Mouse (Mus musculus) limb, embryonic 14.5 days (tissue): ENCODE measurements around the gene Ckap5. TPM values are rescaled to one million over a fixed set of nuclear protein-coding genes. Genes with fewer than 3 reads are reported as not detected.

ENCODE experiments used
- ATAC-seq: fragments of 200-750 bp; cut with Nextera tagmentation; 2 replicates; pipeline ENCODE4 v1.8.0; 2017; ENCODE audit warnings: low read depth, moderate number of reproducible peaks, moderate TSS enrichment; ENCODE audit not compliant: low FRiP score
- DNase-seq: peaks from one replicate; pipeline ENCODE4 v3.0.0-alpha.2; 2015; ENCODE audit warnings: low spot score
- H3K27ac ChIP-seq: fragments of 300-500 bp; sonication (generic); replicated peaks from 2 replicates; pipeline ENCODE4 v1.5.1; 2014; ENCODE audit warnings: low read depth, mild to moderate bottlenecking, low read length, moderate library complexity, mixed read lengths
- H3K27me3 ChIP-seq: fragments of 300-500 bp; sonication (generic); 2 replicates; pipeline ENCODE4 v1.6.1; 2014; ENCODE audit warnings: low read length, mixed read lengths; ENCODE audit not compliant: control insufficient read depth, insufficient read depth
- H3K36me3 ChIP-seq: fragments of 300-500 bp; sonication (generic); 2 replicates; pipeline ENCODE4 v1.6.1; 2014; ENCODE audit warnings: mild to moderate bottlenecking, low read length, moderate library complexity, mixed read lengths; ENCODE audit not compliant: control insufficient read depth, insufficient read depth
- H3K4me1 ChIP-seq: fragments of 300-500 bp; sonication (generic); 2 replicates; pipeline ENCODE4 v1.6.1; 2014; ENCODE audit warnings: antibody characterized with exemption, low read length, mixed read lengths; ENCODE audit not compliant: control insufficient read depth, insufficient read depth
- H3K4me2 ChIP-seq: fragments of 300-500 bp; sonication (generic); replicated peaks from 2 replicates; pipeline ENCODE4 v1.6.1; 2014; ENCODE audit warnings: low read depth, mild to moderate bottlenecking, low read length, moderate library complexity; ENCODE audit not compliant: severe bottlenecking
- H3K4me3 ChIP-seq: fragments of 300-500 bp; sonication (generic); replicated peaks from 2 replicates; pipeline ENCODE4 v1.5.1; 2014; ENCODE audit warnings: low read length
- H3K9ac ChIP-seq: fragments of 300-500 bp; sonication (generic); 2 replicates; pipeline ENCODE4 v1.6.1; 2014; ENCODE audit warnings: mild to moderate bottlenecking, low read depth, low read length, moderate library complexity; ENCODE audit not compliant: severe bottlenecking
- H3K9me3 ChIP-seq: fragments of 300-500 bp; sonication (generic); 2 replicates; pipeline ENCODE4 v1.6.1; 2016; ENCODE audit warnings: low read length; ENCODE audit not compliant: control insufficient read depth
- POLR2A ChIP-seq: fragments of 200-500 bp; IDR thresholded peaks from 2 replicates; pipeline ENCODE4 v1.8.0; 2012; ENCODE audit warnings: inconsistent platforms, mild to moderate bottlenecking, moderate library complexity, borderline replicate concordance; ENCODE audit not compliant: insufficient read depth, insufficient read length; ENCODE audit errors: extremely low read depth
- WGBS: fragments of 180-500 bp; shearing (Covaris S2); extraction: QIAGEN DNeasy Blood & Tissue Kit; methylation state at CpG from one replicate; pipeline ENCODE4 v1.1.7; 2014; 5-methylcytosine and 5-hydroxymethylcytosine counted together
- polyA plus RNA-seq, 2 experiments: library from polyadenylated mRNA; depleted of rRNA in 1 of 2; stranded (reverse) in 1 of 2; unstranded in 1 of 2; fragments of >200 nt; fragmentation: Nextera tagmentation in 1 of 2; extraction: Ambion mirVana in 1 of 2; gene quantifications; 2 replicates each; pipeline versions ENCODE4 v1.2.1 to v1.2.3; 2012 to 2014

Ckap5 gene
- 41.8 and 57.8 TPM in 2 replicates for polyA plus RNA-seq (2012; rRNA removed)
- polyA plus RNA-seq (2014; fragmentation: Nextera tagmentation; extraction: Ambion mirVana): 68.7 and 77.7 TPM in 2 replicates

- Histone ChIP-seq H3K27me3 (no peaks in the 10 kb centered on the region), H3K4me1 (no peaks in the 10 kb centered on the region), H3K4me3 (peak within 1 kb of the TSS; percentile 97), H3K27ac (peak within 1 kb of the TSS; percentile 82), H3K9me3 (no peaks in the 10 kb centered on the region), H3K4me2 (peak within 1 kb of the TSS; percentile 61), H3K36me3 (peaks cover 10% of the 10 kb centered on the region; the same call in 1 of the 2 replicates), H3K9ac (peak within 1 kb of the TSS; percentile 97)
- peak; percentile 93 for DNase-seq
- peak; percentile 99 for ATAC-seq
- TF ChIP-seq POLR2A: no peak
- WGBS: under 1% methylated on average over 64 of the region's 64 CpGs
Observed at GRCm38 (mm10) chr2:91526294-91527146, at the start of gene Ckap5. Ckap5 (plus strand) TSS chr2:91526762.

- Histone ChIP-seq H3K9me3 (no peaks in the 10 kb centered on the region), H3K36me3 (peaks cover 82% of the 10 kb centered on the region), H3K27me3 (no peaks in the 10 kb centered on the region), H3K4me1 (no peaks in the 10 kb centered on the region), H3K9ac (no peak overlapping the region), H3K4me2 (no peak overlapping the region), H3K27ac (no peak overlapping the region), H3K4me3 (no peak overlapping the region)
- ATAC-seq (no peak), DNase-seq (no peak)
- WGBS: 81% methylated on average over 7 of the region's 7 CpGs
- TF ChIP-seq POLR2A: no peak
Observed at GRCm38 (mm10) chr2:91476841-91477240, 49.7 kb upstream of the Ckap5 start.

- ATAC-seq: no peak
- DNase-seq: no peak
- 96% methylated on average over 9 of the region's 9 CpGs for WGBS
- Histone ChIP-seq H3K4me2 (no peak overlapping the region), H3K27ac (no peak overlapping the region), H3K27me3 (no peaks in the 10 kb centered on the region), H3K9ac (no peak overlapping the region), H3K4me3 (no peak overlapping the region), H3K4me1 (no peaks in the 10 kb centered on the region), H3K36me3 (peaks cover 71% of the 10 kb centered on the region), H3K9me3 (no peaks in the 10 kb centered on the region)
- no peak for TF ChIP-seq POLR2A
Observed at GRCm38 (mm10) chr2:91480399-91480801, 46.2 kb upstream of the Ckap5 start.

- TF ChIP-seq POLR2A: no peak
- ATAC-seq (peak; percentile 66), DNase-seq (peak; percentile 92)
- Histone ChIP-seq H3K27ac (no peak overlapping the region), H3K9ac (no peak overlapping the region), H3K36me3 (peaks cover 71% of the 10 kb centered on the region), H3K27me3 (no peaks in the 10 kb centered on the region), H3K4me1 (no peaks in the 10 kb centered on the region), H3K4me3 (no peak overlapping the region), H3K4me2 (no peak overlapping the region), H3K9me3 (no peaks in the 10 kb centered on the region)
- 58% methylated on average over 6 of the region's 6 CpGs for WGBS
Observed at GRCm38 (mm10) chr2:91480805-91481514, 45.6 kb upstream of the Ckap5 start.

GRCm38 (mm10) chr2:91484698-91485097 is 41.9 kb upstream of the Ckap5 start:
- no peak overlapping the region for H3K4me3 ChIP-seq
- no peak for ATAC-seq
- no peaks in the 10 kb centered on the region for H3K9me3 ChIP-seq
- H3K4me2 ChIP-seq: no peak overlapping the region
- WGBS: 86% methylated on average over 4 of the region's 4 CpGs
- H3K36me3 ChIP-seq: peaks cover 69% of the 10 kb centered on the region
- no peaks in the 10 kb centered on the region for H3K4me1 ChIP-seq
- H3K27ac ChIP-seq: no peak overlapping the region
- H3K27me3 ChIP-seq: no peaks in the 10 kb centered on the region
- no peak for DNase-seq
- H3K9ac ChIP-seq: no peak overlapping the region
- TF ChIP-seq POLR2A: no peak
